Mouse (Mus musculus) kidney, adult 2 months (tissue): ENCODE measurements at regions not wholly inside any gene's neighbourhood (a gene's known extent, or its start where the extent isn't known, plus 50 kb on each side); places are given as distances from the start of the nearest gene placed in this dataset.

ENCODE experiments used
- DNase-seq: peaks from one replicate; pipeline ENCODE4 v3.0.0; 2021
- H3K27ac ChIP-seq: fragments of 200-500 bp; 2 replicates; pipeline ENCODE4 v1.5.1; 2012; ENCODE audit warnings: low read depth, low read length, control low read depth, inconsistent platforms; ENCODE audit not compliant: insufficient read depth
- H3K27me3 ChIP-seq: fragments of 200-500 bp; replicated peaks from 2 replicates; pipeline ENCODE4 v1.6.1; 2012; ENCODE audit warnings: mild to moderate bottlenecking, moderate library complexity, low read length, inconsistent platforms; ENCODE audit not compliant: control insufficient read depth, insufficient read depth
- H3K36me3 ChIP-seq: fragments of 200-500 bp; 2 replicates; pipeline ENCODE4 v1.6.1; 2012; ENCODE audit warnings: mild to moderate bottlenecking, moderate library complexity, low read length, inconsistent platforms; ENCODE audit not compliant: control insufficient read depth, insufficient read depth
- H3K4me1 ChIP-seq: fragments of 200-500 bp; 2 replicates; pipeline ENCODE4 v1.6.1; 2011; ENCODE audit warnings: low read length; ENCODE audit not compliant: control insufficient read depth, insufficient read depth
- H3K4me3 ChIP-seq: fragments of 200-500 bp; 2 replicates; pipeline ENCODE4 v1.5.1; 2011; ENCODE audit warnings: mild to moderate bottlenecking, low read depth, low read length, control low read depth; ENCODE audit not compliant: insufficient read depth
- CTCF ChIP-seq: fragments of 200-500 bp; conservative IDR thresholded peaks from 2 replicates; pipeline ENCODE4 v1.5.1; 2011; ENCODE audit warnings: low read depth, mild to moderate bottlenecking, control low read depth, low read length, moderate library complexity, mixed read lengths; ENCODE audit not compliant: insufficient read depth, insufficient read length
- POLR2A ChIP-seq: fragments of 200-500 bp; IDR thresholded peaks from one replicate; pipeline ENCODE4 v1.6.1; 2011; ENCODE audit warnings: low read depth, low read length, control low read depth
- WGBS: fragments of 180-500 bp; shearing (Covaris S2); methylation state at CpG from one replicate; pipeline ENCODE4 v1.1.7; 2018; 5-methylcytosine and 5-hydroxymethylcytosine counted together

GRCm38 (mm10) chr2:3940786-3941185 is 76.7 kb upstream of the Frmd4a start:
- DNase-seq: no peak

GRCm38 (mm10) chr2:3941496-3941895 is 76.0 kb upstream of the Frmd4a start:
- 88% methylated on average over 1 of the region's 1 CpGs for WGBS
- DNase-seq: peak; percentile 47
- TF ChIP-seq POLR2A: no peak
- TF ChIP-seq CTCF: no peak

More at GRCm38 (mm10) chr2:3940786-3941185, 76.7 kb upstream of the Frmd4a start:
- no peaks in the 10 kb centered on the region for H3K36me3 ChIP-seq
- no peaks in the 10 kb centered on the region for H3K27me3 ChIP-seq
- TF ChIP-seq CTCF (no peak), POLR2A (no peak)
- WGBS: 87% methylated on average over 2 of the region's 2 CpGs
- no peak overlapping the region for H3K27ac ChIP-seq
- no peaks in the 10 kb centered on the region for H3K4me1 ChIP-seq
- no peak overlapping the region for H3K4me3 ChIP-seq

GRCm38 (mm10) chr2:3947432-3947831 is 70.1 kb upstream of the Frmd4a start:
- WGBS: 85% methylated on average over 3 of the region's 3 CpGs
- DNase-seq: no peak
- H3K4me3 ChIP-seq: no peak overlapping the region
- H3K4me1 ChIP-seq: no peaks in the 10 kb centered on the region
- no peak for TF ChIP-seq CTCF
- TF ChIP-seq POLR2A: no peak
- H3K36me3 ChIP-seq: no peaks in the 10 kb centered on the region
- H3K27me3 ChIP-seq: no peaks in the 10 kb centered on the region
- H3K27ac ChIP-seq: no peak overlapping the region

More at GRCm38 (mm10) chr2:3941496-3941895, 76.0 kb upstream of the Frmd4a start:
- Histone ChIP-seq H3K27me3 (no peaks in the 10 kb centered on the region), H3K4me3 (no peak overlapping the region), H3K36me3 (no peaks in the 10 kb centered on the region), H3K4me1 (no peaks in the 10 kb centered on the region), H3K27ac (no peak overlapping the region)

GRCm38 (mm10) chr2:3948331-3948730 is 69.2 kb upstream of the Frmd4a start:
- Histone ChIP-seq H3K27me3 (no peaks in the 10 kb centered on the region), H3K36me3 (no peaks in the 10 kb centered on the region), H3K4me1 (no peaks in the 10 kb centered on the region), H3K4me3 (no peak overlapping the region), H3K27ac (no peak overlapping the region)
- WGBS: 71% methylated on average over 1 of the region's 1 CpGs
- TF ChIP-seq POLR2A: no peak
- TF ChIP-seq CTCF: no peak
- DNase-seq: no peak

- Histone ChIP-seq H3K27me3 (no peaks in the 10 kb centered on the region), H3K36me3 (no peaks in the 10 kb centered on the region), H3K4me1 (no peaks in the 10 kb centered on the region), H3K27ac (no peak overlapping the region), H3K4me3 (no peak overlapping the region)
- no peak for DNase-seq
- TF ChIP-seq POLR2A: no peak
- no peak for TF ChIP-seq CTCF
These were observed 60.0 kb upstream of the Frmd4a start for GRCm38 (mm10) chr2:3957491-3957890.

GRCm38 (mm10) chr2:3958065-3958641 is 59.4 kb upstream of the Frmd4a start:
- Histone ChIP-seq H3K4me3 (no peak overlapping the region), H3K27me3 (no peaks in the 10 kb centered on the region), H3K4me1 (no peaks in the 10 kb centered on the region), H3K27ac (no peak overlapping the region), H3K36me3 (no peaks in the 10 kb centered on the region)
- TF ChIP-seq CTCF: no peak
- no peak for TF ChIP-seq POLR2A
- peak; percentile 33 for DNase-seq
- 22% methylated on average over 12 of the region's 12 CpGs for WGBS

GRCm38 (mm10) chr2:3958711-3959110 is 58.8 kb upstream of the Frmd4a start:
- no peak for DNase-seq
- H3K27ac ChIP-seq: no peak overlapping the region
- no peaks in the 10 kb centered on the region for H3K4me1 ChIP-seq
- H3K27me3 ChIP-seq: no peaks in the 10 kb centered on the region
- H3K36me3 ChIP-seq: no peaks in the 10 kb centered on the region
- no peak overlapping the region for H3K4me3 ChIP-seq
- 86% methylated on average over 4 of the region's 4 CpGs for WGBS
- TF ChIP-seq POLR2A (no peak), CTCF (no peak)

- Histone ChIP-seq H3K4me1 (no peaks in the 10 kb centered on the region), H3K4me3 (no peak overlapping the region), H3K36me3 (no peaks in the 10 kb centered on the region), H3K27me3 (no peaks in the 10 kb centered on the region), H3K27ac (no peak overlapping the region)
- TF ChIP-seq POLR2A: no peak
- TF ChIP-seq CTCF: no peak
- DNase-seq: no peak
- WGBS: 91% methylated on average over 1 of the region's 1 CpGs
These were observed 58.3 kb upstream of the Frmd4a start for GRCm38 (mm10) chr2:3959181-3959580.
